Mouse (Mus musculus) testis, adult 2 months (tissue): Measurements from ENCODE around the gene Actl11. TPM values are rescaled to one million over a fixed set of nuclear protein-coding genes. Genes with fewer than 3 reads are reported as not detected.

ENCODE experiments used
- H3K27ac ChIP-seq: fragments of 200-500 bp; 2 replicates; pipeline ENCODE4 v1.5.1; 2012; ENCODE audit warnings: low read depth, low read length; ENCODE audit not compliant: control insufficient read depth, insufficient read depth
- H3K27me3 ChIP-seq: fragments of 200-500 bp; 2 replicates; pipeline ENCODE4 v1.6.1; 2012; ENCODE audit warnings: mild to moderate bottlenecking, low read length, moderate library complexity; ENCODE audit not compliant: control insufficient read depth, insufficient read depth
- H3K36me3 ChIP-seq: fragments of 200-500 bp; 2 replicates; pipeline ENCODE4 v1.6.1; 2012; ENCODE audit warnings: mild to moderate bottlenecking, low read length; ENCODE audit not compliant: control insufficient read depth, insufficient read depth
- H3K4me1 ChIP-seq: fragments of 200-500 bp; 2 replicates; pipeline ENCODE4 v1.6.1; 2012; ENCODE audit warnings: low read length; ENCODE audit not compliant: control insufficient read depth, insufficient read depth
- H3K4me3 ChIP-seq: fragments of 200-500 bp; 2 replicates; pipeline ENCODE4 v1.5.1; 2012; ENCODE audit warnings: low read depth, mild to moderate bottlenecking, low read length, moderate library complexity, mixed read lengths; ENCODE audit not compliant: control insufficient read depth
- CTCF ChIP-seq: fragments of 200-500 bp; IDR thresholded peaks from 2 replicates; pipeline ENCODE4 v1.5.1; 2012; ENCODE audit warnings: low read depth, mild to moderate bottlenecking, inconsistent platforms, low read length, moderate library complexity; ENCODE audit not compliant: control insufficient read depth, insufficient read depth, insufficient replicate concordance
- POLR2A ChIP-seq: fragments of 200-500 bp; IDR thresholded peaks from 2 replicates; pipeline ENCODE4 v1.6.1; 2012; ENCODE audit warnings: low read depth, mild to moderate bottlenecking, inconsistent platforms, low read length, moderate library complexity; ENCODE audit not compliant: control insufficient read depth
- polyA plus RNA-seq: library from polyadenylated mRNA; depleted of rRNA; stranded (reverse); fragments of >200 nt; gene quantifications from 2 replicates; pipeline ENCODE4 v1.2.3, GENCODE M21; 2012

Gene Actl11
- polyA plus RNA-seq, 1 experiment = 372 TPM

- no peaks in the 10 kb centered on the region for H3K27me3 ChIP-seq
- peak overlapping the region; percentile 12; the same call in 1 of the 2 replicates for H3K4me3 ChIP-seq
- peak overlapping the region; percentile 12 for H3K27ac ChIP-seq
- H3K36me3 ChIP-seq = no peaks in the 10 kb centered on the region
- H3K4me1 ChIP-seq = peaks cover 18% of the 10 kb centered on the region
- no peak for TF ChIP-seq CTCF
- peak; percentile 10; the same call in 1 of the 2 replicates for TF ChIP-seq POLR2A
These were observed 19.7 kb upstream of the Actl11 start for GRCm38 (mm10) chr9:107908410-107909158.

- H3K27ac ChIP-seq = no peak overlapping the region
- TF ChIP-seq POLR2A (no peak), CTCF (no peak)
- H3K4me3 ChIP-seq = no peak overlapping the region
- no peaks in the 10 kb centered on the region for H3K36me3 ChIP-seq
- no peaks in the 10 kb centered on the region for H3K27me3 ChIP-seq
- H3K4me1 ChIP-seq = peaks cover 18% of the 10 kb centered on the region
These were observed 18.1 kb upstream of the Actl11 start for GRCm38 (mm10) chr9:107910025-107910769.

- no peak for TF ChIP-seq CTCF
- no peak for TF ChIP-seq POLR2A
- Histone ChIP-seq H3K36me3 (no peaks in the 10 kb centered on the region), H3K4me1 (peaks cover 9% of the 10 kb centered on the region), H3K27ac (no peak overlapping the region), H3K4me3 (no peak overlapping the region), H3K27me3 (no peaks in the 10 kb centered on the region)
These were observed 13.4 kb upstream of the Actl11 start for GRCm38 (mm10) chr9:107914764-107915420.

- Histone ChIP-seq H3K4me1 (peaks cover 9% of the 10 kb centered on the region), H3K36me3 (no peaks in the 10 kb centered on the region), H3K27ac (no peak overlapping the region), H3K27me3 (no peaks in the 10 kb centered on the region), H3K4me3 (no peak overlapping the region; the same call in 1 of the 2 replicates)
- TF ChIP-seq POLR2A = no peak
- TF ChIP-seq CTCF = no peak
These were observed 10.2 kb upstream of the Actl11 start for GRCm38 (mm10) chr9:107917895-107918608.

- TF ChIP-seq CTCF (no peak), POLR2A (no peak)
- H3K27me3 ChIP-seq = no peaks in the 10 kb centered on the region
These were observed 9.4 kb upstream of the Actl11 start for GRCm38 (mm10) chr9:107918884-107919283.

GRCm38 (mm10) chr9:107919441-107919840, 8.8 kb upstream of the Actl11 start:
- no peak overlapping the region for H3K4me3 ChIP-seq
- no peaks in the 10 kb centered on the region for H3K36me3 ChIP-seq
- H3K27ac ChIP-seq = no peak overlapping the region
- peaks cover 9% of the 10 kb centered on the region for H3K4me1 ChIP-seq
- H3K27me3 ChIP-seq = no peaks in the 10 kb centered on the region
- no peak for TF ChIP-seq POLR2A
- no peak for TF ChIP-seq CTCF

More at GRCm38 (mm10) chr9:107918884-107919283, 9.4 kb upstream of the Actl11 start:
- Histone ChIP-seq H3K4me3 (no peak overlapping the region), H3K4me1 (peaks cover 9% of the 10 kb centered on the region), H3K36me3 (no peaks in the 10 kb centered on the region), H3K27ac (no peak overlapping the region)
